Mouse (Mus musculus) erythroblast, embryonic 14.5 days (primary cell): ENCODE results near the gene Axin2.

Source experiments
- GATA1 ChIP-seq: IDR thresholded peaks from 2 replicates; pipeline ENCODE4 v1.6.1; 2012; ENCODE audit warnings: low read length, inconsistent platforms, mixed read lengths
- TAL1 ChIP-seq: IDR thresholded peaks from 3 replicates; pipeline ENCODE4 v1.6.1; 2012; ENCODE audit warnings: low read length, inconsistent platforms, mixed read lengths

DNA sequence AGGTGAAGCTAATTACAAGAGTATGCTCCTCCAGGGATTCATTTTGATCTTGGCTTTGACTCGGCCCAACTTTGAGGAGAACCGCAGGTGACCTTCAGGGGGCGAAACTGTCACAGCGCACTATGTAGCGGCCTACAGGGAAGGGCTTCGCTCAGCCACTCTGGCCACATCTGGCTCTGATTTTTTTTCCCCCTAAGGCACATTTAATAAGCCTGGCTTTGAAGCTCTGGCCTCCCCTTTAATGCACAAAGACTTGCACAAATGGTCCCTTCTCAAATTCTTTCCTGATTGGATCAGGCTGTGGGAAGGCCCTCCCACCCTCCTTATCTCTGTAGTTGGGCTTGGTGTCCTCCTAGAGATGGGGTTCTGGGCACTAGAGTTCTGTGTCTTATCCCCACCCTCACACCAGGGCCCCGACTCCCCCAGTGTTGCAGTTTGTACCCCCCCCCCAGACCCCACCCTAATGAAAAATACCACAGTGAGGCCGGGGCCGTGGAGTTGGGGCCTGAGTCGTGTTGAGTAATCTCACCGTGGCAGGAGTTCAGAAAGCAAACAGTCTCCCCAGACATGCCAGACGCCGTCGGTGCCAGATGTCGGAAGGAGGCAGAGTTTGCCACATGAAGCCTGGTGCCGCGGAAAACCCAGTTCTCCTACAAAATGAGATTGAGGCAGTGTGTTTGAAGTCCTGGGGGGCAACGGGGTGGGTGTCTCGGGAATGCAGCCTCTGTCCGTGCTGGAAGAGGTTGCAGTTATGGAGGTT lies 27.5 kb downstream of the Axin2 start:
- no peak for TF ChIP-seq GATA1
- TF ChIP-seq TAL1, result no peak
